Mouse (Mus musculus): Measurements from ENCODE around the gene Mcemp1. TPM values are rescaled to one million over a fixed set of nuclear protein-coding genes. Genes with fewer than 3 reads are reported as not detected.
A peak's percentile ranks its signal among the peaks of the same experiment; 100 is the strongest.

The Mcemp1 gene
- total RNA-seq, 2 experiments from 2014 or later, result 0.61 TPM; not detected in 1

- DNase-seq (ENCODE audit: low spot score in 2 of 2), result no peak
- intact Hi-C loops (cut with DNase I), result no loop called here
These were observed 1.1 kb upstream of the Mcemp1 start for GRCm38 (mm10) chr8:3664405-3664804.

DNA sequence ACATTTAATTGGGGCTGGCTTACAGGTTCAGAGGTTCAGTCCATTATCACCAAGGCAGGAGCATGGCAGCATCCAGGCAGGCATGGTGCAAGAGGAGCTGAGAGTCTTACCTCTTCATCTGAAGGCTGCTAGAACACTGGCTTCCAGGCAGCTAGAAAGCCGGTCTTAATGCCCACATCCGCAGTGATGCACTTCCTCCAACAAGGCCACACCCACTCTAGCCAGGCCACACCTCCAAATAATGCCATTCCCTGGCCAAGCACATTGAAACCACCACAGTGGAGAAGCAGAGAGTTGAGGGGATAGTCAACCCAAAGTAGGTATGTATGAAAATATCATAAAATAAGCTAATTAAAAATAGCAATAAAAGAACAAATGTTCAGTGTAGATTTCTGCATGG is 4.8 kb downstream of the Mcemp1 start:
- intact Hi-C loops (cut with DNase I), result loop anchor here (5.0 kb wide), 1 partner anchor 113 kb away; no protein-coding TSS in a partner anchor

DNA sequence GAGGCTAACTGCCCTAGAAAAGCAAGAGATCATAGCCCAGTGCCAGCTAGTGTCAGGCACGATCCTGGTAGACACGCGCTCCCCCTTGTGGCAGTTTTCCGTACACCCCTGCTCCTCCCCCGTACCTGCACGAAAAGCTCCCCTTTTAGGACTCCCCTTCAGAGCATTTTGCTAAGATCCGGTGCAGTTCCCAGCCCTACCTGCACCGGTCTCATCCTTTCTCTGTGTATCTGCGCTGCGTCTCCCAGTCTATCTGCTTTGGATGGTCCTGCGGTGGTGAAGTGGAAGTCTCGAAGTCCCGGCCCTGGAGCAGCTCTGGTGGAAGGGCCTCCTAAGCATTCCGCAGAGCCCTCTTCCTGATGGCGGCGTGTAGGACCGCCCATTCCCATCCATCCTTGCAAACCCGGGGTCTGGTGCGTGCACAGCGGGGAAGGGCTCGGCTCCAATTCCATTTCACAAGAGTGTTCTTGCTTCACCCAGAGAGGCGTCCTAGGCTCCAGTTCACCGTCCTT is 6.5 kb downstream of the Mcemp1 start, which contains the start of gene Fcor:
Gene Fcor, minus strand, starts transcription at position 383 of the 512 bp plus-strand sequence.
- intact Hi-C loops (cut with DNase I), result loop anchor here (5.0 kb wide), 1 partner anchor 115 kb away; no protein-coding TSS in a partner anchor

More for the DNA sequence above, 4.8 kb downstream of the Mcemp1 start:
- DNase-seq (ENCODE audit: low spot score in 2 of 2), result no peak

DNA sequence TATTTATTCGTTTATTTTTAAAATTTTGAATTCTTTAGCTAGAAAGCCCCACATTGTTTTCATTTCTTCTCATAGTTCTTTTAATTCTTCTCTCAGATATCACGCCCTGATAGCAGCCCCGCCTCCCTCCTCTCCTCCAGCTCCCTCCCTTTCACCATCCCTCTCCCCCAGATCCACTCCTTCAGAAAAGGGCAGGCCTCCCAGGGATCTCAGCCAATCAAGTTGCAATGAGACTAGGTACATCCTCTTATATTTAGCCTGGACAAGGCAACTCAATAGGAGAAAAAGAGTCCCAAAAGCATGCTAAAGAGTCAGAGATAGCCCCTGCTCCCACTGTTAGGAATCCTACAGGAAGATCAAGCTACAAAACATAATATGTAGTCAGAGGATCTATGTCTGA is 9.1 kb downstream of the Mcemp1 start:
- no peak for DNase-seq (ENCODE audit: low spot score in 2 of 2)
- intact Hi-C loops (cut with DNase I), result loop anchor here (5.0 kb wide), 1 partner anchor 117 kb away; no protein-coding TSS in a partner anchor

More for the DNA sequence above, 6.5 kb downstream of the Mcemp1 start, which contains the start of gene Fcor:
- DNase-seq (ENCODE audit: low spot score in 2 of 2), result peak; percentile 86 to 87

DNA sequence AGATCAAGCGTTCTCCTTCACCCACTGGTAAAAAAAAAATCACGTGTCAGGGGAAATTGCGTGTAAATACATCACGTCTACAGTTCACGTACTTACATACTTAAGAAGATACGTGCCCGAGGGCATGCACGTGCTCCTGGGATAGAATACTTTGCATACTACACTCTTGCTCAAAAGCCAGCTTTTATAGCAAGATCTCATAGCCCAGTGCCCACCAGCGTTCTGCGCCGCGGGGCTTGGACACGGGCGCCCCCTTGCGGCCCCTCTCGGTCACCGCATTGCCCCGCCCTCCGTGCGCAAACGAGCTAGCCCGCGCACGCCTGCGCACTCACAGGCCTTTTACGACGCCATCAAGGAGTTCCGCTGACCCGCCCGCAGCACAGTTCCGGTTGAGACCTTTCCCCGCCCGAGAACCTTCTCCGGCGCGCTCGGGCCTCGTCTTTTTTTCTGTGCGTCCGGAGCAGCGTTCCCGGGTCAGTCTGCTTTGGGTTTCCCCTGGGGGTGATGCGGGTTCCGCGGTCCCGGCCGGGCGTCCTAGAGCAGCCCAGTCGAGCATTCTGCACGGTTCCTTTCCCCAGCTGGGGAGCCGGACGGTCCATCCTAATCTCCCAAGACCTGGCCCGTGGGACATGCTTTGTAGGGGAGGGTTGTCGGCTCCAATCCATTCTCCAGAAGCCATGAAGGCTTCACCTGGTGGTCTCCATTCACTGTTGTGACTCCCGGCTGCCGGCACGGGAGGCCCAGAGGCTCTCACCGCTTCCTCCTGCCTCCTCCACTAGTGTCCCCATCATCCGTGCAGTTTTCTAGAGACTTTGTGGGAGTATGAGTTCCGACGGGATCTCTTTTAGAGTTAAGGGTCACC is 10.8 kb downstream of the Mcemp1 start, which contains the start of gene Trappc5:
Gene Trappc5, plus strand, starts transcription at position 169 of the 862 bp plus-strand sequence.
- peak; percentile 96 to 97 for DNase-seq (ENCODE audit: low spot score in 2 of 2)
- intact Hi-C loops (cut with DNase I), result loop anchor here (2.0 kb wide), 1 partner anchor 56 kb away; the partner anchor contains the start of genes Pet100 and Xab2

DNA sequence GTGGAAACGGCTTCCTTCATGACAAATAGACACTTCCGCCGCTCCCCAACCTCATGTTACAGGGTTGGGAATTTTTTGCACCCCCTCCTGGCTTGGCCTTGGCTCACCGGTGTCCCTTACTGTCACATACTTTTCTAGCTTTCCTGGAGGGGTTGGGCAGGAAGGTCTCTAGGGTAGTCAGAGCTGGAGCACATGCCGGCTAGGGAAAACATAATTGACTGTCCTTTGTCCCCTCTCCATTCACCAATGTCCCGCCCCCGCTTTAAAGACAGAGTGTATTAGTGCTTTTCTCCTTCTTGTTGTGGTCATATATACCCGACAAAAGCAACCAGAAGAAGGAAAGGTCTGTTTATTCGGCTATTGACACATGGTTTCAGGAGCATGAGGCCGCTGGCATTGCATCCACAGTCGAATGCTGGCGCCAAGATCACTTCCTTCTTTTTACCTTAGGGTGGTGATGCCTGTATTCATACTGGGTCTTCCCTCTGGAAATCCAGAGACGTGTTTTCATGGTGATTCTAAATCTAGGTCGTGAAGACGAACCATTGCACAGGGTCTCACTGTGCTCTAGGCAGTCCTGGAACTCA is 11.5 kb downstream of the Mcemp1 start:
- no peak for DNase-seq (ENCODE audit: low spot score in 2 of 2)
- intact Hi-C loops (cut with DNase I), result loop anchor here (2.0 kb wide), 1 partner anchor 56 kb away; the partner anchor contains the start of genes Pet100 and Xab2

DNA sequence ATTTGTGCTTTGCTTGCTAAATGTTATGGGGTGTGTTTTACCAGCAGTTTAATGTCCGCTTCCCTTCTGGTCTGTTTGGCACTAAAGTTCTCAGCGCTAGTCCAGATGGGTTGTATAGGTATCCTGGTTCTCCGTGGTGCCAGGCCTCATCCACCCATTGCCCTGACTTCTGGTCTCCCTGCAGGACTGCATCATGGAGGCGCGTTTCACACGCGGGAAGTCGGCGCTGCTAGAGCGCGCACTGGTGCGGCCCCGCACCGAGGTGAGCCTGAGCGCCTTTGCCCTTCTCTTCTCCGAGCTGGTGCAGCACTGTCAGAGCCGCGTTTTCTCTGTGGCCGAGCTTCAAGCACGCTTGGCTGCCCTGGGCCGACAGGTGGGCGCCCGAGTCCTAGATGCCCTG is 13.3 kb downstream of the Mcemp1 start:
- no peak for DNase-seq (ENCODE audit: low spot score in 2 of 2)
- intact Hi-C loops (cut with DNase I), result no loop called here

GRCm38 (mm10) chr8:3679236-3679635 is 13.7 kb downstream of the Mcemp1 start:
- intact Hi-C loops (cut with DNase I), result no loop called here
- DNase-seq (ENCODE audit: low spot score in 2 of 2), result no peak

DNA sequence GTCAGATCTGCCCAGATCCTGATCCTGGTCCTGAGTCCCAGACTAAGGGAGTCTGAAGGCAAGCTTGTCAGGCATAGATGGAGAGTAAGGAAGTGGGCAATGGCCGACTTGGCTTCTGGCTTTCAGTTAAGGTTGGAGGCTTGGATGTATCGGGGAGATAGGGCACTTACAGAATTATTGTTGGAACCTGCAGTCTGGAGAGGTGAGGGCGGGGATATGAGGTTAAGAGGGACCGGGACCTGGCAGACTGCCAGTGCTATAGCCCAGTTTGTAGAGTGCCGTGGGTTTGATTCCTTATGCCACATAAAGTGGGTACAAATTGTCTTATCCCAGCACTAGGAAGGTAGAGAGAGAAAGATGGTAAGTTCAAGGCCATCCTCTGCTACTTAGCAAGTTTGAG is 14.1 kb downstream of the Mcemp1 start:
- DNase-seq (ENCODE audit: low spot score in 2 of 2), result no peak
- intact Hi-C loops (cut with DNase I), result no loop called here

DNA sequence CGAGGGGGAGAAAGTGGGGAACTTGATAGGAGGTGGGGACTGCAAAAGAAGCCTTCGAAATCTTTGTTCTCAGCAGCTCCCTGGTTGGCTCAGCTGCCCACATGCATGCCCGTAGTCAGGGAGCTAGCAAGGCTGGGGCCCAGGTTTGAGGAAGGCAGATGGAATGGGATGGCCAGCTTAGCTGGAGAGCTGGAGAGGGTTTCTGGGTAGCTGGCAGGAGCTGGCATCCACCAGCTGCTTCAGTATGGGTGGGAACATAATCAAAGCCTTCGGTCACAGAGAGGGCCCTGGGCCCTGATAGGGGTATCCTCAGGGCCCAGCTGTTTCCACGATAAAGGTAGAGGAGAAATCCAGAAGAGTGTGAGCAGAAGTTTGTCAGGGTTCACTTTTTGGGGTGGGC is 16.9 kb downstream of the Mcemp1 start:
- intact Hi-C loops (cut with DNase I), result no loop called here
- no peak for DNase-seq (ENCODE audit: low spot score in 2 of 2)

- intact Hi-C loops (cut with DNase I), result no loop called here
- no peak for DNase-seq (ENCODE audit: low spot score in 2 of 2)
These were observed 18.0 kb downstream of the Mcemp1 start for GRCm38 (mm10) chr8:3683408-3684176.

GRCm38 (mm10) chr8:3684530-3684929 is 19.0 kb downstream of the Mcemp1 start:
- no peak for DNase-seq (ENCODE audit: low spot score in 2 of 2)
- intact Hi-C loops (cut with DNase I), result no loop called here

DNA sequence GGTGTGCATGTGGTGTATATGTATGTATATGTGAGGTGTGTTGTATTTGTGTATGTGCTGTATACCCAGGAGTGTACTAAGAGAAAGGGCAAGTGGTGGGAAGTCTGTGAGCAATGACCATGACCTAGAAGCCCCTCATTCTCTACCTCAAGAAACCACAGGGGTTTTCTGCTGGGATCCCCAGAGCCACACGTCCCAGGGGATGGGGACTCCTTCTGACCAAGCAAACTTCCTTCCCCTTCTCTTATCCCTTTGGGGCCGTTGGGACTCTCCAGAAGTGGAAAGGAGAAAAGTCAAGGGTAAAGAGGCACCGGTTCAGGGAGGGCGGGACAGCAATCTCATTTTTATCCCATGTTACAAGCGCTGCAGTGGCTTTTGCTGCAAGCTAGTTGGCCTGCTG is 19.9 kb downstream of the Mcemp1 start:
- no peak for DNase-seq (ENCODE audit: low spot score in 2 of 2)
- intact Hi-C loops (cut with DNase I), result no loop called here

GRCm38 (mm10) chr8:3687537-3687936 is 22.0 kb downstream of the Mcemp1 start:
- intact Hi-C loops (cut with DNase I), result no loop called here
- no peak for DNase-seq (ENCODE audit: low spot score in 2 of 2)

GRCm38 (mm10) chr8:3690774-3691173 is 25.2 kb downstream of the Mcemp1 start:
- DNase-seq (ENCODE audit: low spot score in 2 of 2), result no peak
- intact Hi-C loops (cut with DNase I), result no loop called here

DNA sequence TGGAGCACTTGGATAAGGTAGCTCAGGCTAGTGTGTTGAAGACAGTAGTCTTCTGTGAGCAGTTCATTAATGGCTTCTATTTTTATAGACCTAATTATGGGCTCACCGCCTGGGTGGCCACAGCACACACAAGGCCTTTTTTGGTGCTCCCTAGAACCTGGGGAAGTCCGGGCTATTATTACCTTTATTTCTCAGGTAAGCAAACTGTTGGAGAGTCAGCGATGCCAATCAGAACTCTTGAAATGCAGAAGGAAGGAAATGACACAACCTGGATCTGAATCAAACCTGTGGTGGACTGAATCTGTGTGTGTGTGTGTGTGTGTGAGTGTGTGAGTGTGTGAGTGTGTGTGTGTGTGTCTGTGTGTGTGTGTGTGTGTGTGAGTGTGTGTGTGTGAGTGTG is 28.6 kb downstream of the Mcemp1 start, which contains the start of gene Fcer2a:
Gene Fcer2a, minus strand, starts transcription at position 55 of the 400 bp plus-strand sequence.
- DNase-seq (ENCODE audit: low spot score in 2 of 2), result no peak
- intact Hi-C loops (cut with DNase I), result no loop called here

GRCm38 (mm10) chr8:3701491-3701890 is 35.9 kb downstream of the Mcemp1 start:
- no peak for DNase-seq (ENCODE audit: low spot score in 2 of 2)
- intact Hi-C loops (cut with DNase I), result no loop called here

GRCm38 (mm10) chr8:3705711-3706110 is 40.2 kb downstream of the Mcemp1 start:
- intact Hi-C loops (cut with DNase I), result no loop called here
- DNase-seq (ENCODE audit: low spot score in 2 of 2), result no peak

- intact Hi-C loops (cut with DNase I), result no loop called here
- no peak for DNase-seq (ENCODE audit: low spot score in 2 of 2)
These were observed 42.1 kb downstream of the Mcemp1 start for GRCm38 (mm10) chr8:3707611-3708010.
